Mouse (Mus musculus) liver, adult (tissue): ENCODE data around the gene Gm7942.
"Not testable (repeated sequence)": the region's sequence is repeated elsewhere in the genome, so short reads cannot be mapped to it uniquely, and the experiment has no call there.

Experiments used
- GATA4 ChIP-seq: IDR thresholded peaks from 2 replicates; pipeline ENCODE4 v1.6.1; 2014; ENCODE audit warnings: mild to moderate bottlenecking, low read length; ENCODE audit not compliant: insufficient replicate concordance

The Gm7942 gene

DNA sequence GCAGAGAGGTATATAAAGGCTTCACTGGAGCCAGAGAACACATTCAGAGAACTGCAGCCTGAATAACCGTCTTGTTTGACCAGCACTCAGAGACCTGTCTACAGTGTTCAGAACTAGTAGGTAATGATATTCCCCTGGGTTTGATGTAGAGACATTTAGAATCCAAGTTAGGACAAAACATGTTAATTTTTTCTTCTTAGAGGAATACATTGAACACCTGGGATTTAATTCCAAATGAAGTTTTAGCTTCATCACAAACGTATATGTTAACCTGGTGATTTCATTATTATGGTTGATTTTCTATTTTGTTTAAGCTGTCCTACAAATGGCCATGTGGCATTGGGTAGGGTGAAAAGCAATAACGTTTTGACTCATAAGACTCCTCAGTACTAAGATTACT, at the start of gene Gm7942:
Gm7942 (plus strand) TSS at position 301 of the 400 bp plus-strand sequence.
- TF ChIP-seq GATA4, result not testable (repeated sequence)
